Mouse (Mus musculus) bone marrow macrophage, adult 2 months (primary cell): Measurements from ENCODE around the gene Efna5.

Experiments used
- CTCF ChIP-seq: IDR thresholded peaks from 2 replicates; pipeline ENCODE4 v1.5.1; 2012; ENCODE audit warnings: low read depth, mild to moderate bottlenecking, low read length, moderate library complexity
- POLR2A ChIP-seq: IDR thresholded peaks from 2 replicates; pipeline ENCODE4 v1.6.1; 2012; ENCODE audit warnings: mild to moderate bottlenecking, low read depth, low read length, borderline replicate concordance

DNA sequence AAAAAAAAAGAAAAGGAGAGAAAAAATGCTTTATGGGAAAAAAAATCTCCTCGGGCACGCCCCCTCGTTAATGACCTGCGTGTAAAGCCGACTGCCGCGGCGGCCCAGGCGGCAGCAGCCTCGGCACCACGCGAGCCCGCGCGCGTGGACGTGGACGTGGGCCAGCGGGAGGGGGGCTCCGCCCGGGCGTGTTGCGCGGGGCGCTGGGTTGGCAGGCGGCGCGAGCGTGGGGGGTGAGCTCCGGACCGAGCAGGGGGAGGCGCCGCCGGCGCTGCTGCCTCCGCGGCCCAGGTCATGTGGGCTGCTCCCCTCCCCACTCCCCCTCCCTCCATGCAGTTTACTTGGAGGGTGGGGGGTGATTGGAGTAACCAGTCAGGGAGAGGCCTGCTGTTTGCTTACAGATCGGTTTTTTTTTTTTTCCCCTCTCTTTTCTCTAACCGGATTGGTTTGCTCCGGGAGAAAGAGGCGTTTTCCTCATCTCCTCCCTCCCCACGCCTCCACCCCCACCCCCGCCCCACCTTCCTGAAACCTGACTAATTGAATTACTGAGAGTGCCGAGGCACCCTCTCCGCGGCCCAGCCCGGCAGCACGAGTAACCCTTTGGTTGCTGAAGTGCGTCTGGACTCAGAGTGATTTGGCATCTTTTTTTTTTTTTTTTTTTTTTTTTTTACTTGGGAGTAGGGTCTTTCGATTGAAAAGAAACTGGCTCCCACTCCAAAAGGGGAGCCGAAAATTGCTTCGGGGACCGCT is 1.8 kb upstream of the Efna5 start:
- TF ChIP-seq CTCF, result no peak
- TF ChIP-seq POLR2A, result no peak
